Mouse (Mus musculus) Muller cell, postnatal 12 days (primary cell): ENCODE measurements around the gene 2810021J22Rik.

Experiments used
- DNase-seq: peaks from one replicate; pipeline ENCODE4 v3.0.0-alpha.2; 2015; ENCODE audit errors: inconsistent ontology term

2810021J22Rik gene

GRCm38 (mm10) chr11:58916879-58917744, 50.1 kb downstream of the 2810021J22Rik start:
- no peak for DNase-seq

DNA sequence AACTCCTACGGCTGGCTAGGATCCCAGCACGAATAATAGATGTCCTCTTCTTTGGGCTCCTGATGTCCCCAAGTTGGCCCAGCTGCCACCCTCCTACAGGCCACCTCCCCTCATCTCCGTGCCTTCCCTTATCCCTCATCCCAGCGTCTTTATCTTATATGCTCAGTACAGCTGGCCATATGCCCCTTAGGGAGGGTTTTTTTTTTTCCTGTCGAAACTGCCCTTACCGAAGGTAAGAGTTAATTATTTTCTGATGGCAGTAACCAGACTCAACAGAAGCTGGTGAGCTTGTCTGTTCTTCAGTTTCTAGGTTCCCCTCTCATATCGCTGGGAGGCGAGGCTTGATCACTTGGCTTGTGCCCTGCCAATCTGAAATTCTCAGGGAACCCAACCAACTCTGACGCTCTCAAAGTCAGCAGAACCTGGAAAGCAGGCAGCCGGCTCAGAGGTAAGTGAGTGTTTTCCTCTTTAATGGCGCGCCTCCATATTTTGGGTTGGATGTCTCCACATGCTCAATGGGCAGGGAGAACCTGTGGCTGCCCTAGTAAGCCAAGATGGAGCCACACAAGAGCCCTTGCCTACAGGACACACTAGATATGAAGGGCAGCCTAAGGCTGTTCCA, 50.8 kb downstream of the 2810021J22Rik start, which contains the start of gene Btnl10:
Gene Btnl10 (plus strand): TSS at position 164 of the 622 bp plus-strand sequence.
- DNase-seq: no peak

DNA sequence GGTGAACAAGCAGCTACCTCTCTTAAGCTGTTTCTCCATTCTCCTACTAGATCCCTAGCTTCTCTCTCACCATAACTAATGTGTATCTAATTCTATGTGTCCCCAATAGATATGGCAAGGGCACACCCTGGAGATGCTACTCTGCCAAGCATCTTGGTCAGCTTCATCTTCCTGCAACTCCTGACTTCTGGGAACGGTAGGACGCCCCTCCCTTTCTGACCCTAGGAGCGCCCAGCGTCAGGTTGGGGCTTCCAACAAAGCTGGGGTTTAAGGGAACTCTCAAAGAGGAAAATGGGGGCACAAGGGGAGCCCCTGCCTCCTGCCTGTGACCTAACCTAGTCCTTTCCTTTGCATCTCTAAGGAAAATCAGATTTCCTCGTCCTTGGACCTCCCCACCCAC, 51.7 kb downstream of the 2810021J22Rik start:
- DNase-seq: no peak

DNA sequence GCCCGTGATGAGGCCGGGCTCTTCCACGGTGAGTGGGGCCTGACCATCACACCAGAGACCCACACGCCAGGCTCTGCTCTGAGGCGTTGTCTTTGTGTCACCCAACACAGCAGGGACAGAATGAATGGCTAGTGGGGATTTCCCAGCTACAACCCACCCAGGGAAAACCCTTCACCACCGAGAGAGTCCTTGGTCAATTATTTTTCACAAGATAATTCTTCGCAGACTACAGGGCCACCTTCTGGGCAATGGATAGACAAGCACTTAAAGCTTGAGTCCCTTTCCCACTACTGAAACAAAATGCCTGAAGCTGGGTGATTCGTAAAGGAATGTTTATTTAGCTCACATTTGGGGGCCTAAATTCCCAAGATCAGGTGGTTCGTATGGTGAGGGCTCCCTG, 55.4 kb downstream of the 2810021J22Rik start:
- no peak for DNase-seq

DNA sequence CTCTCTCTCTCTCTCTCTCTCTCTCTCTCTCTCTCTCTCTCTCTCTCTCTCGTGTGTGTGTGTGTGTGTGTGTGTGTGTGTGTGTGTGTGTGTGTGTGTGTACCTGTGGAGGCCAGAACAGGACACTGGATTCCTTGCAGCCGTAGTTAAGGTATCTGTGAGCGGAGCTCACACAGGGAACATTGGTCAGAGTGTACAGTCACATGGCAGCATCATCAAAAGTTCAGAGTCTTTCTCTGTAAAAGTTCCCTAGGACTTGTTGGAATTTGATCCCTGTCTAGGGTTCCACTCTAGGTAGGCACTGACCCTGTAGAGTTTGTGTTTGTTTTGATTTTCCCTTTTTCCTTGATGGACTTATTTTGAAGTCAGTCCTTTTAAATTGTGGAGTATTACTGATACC, 59.6 kb downstream of the 2810021J22Rik start:
- no peak for DNase-seq

DNA sequence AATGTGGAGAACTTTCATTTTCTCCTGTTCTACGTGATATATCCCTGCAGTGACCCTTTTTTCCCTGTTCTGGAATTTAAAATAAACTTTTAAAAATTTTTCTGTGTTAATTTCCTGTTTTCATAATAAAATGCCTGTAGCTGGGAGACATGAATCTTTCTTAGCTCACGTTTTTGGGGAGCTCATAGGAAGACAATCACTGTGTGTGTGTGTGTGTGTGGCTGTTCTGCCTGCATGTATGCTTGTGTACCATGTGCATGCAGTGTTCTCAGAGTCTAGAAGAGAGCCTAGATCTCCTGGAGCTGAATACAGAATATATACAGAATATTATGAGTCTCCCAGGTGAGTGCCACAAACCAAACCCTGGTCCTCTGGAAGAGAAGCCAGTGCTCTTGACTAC, 60.0 kb downstream of the 2810021J22Rik start:
- no peak for DNase-seq

DNA sequence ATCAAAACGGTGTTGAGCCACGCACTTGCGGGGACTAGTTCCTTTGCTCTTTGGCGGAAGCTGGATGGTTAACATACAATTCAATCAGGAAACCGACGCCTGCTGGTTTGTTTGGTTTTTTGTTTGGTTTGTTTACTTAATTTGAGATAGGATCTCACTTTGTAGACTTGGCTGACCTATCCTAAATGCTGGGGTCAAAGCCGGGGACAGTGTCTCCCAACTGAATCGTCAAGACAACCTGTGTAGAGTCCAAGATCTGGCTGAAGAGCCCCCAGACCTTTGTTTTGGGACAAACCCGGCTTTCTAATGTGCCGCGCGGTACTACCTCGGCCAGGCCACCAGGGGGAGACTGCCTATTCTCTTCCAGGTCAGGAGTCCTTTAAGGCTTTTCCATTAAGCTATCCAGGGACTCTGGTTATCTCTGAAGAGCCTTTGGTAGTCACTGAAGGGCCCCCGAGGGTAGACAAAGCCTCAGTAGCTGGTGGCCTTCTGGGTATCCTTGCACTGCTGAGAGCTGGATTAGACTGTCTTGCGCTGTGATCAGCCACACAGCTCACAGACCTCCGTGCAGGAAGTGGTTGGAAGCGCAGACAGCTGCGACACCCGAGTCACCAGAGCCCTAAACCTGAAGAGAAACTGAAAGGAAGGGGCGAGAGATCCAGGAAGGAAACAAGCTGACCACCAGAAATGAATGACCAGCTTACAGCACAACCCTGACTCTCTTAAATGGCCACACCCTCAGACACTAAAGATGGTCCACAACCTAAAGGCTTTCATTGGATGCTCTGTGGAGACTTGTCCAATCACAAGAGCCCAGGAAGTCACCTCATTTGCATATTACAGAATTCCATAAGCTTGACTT, 61.0 kb downstream of the 2810021J22Rik start:
- peak; percentile 61 for DNase-seq

DNA sequence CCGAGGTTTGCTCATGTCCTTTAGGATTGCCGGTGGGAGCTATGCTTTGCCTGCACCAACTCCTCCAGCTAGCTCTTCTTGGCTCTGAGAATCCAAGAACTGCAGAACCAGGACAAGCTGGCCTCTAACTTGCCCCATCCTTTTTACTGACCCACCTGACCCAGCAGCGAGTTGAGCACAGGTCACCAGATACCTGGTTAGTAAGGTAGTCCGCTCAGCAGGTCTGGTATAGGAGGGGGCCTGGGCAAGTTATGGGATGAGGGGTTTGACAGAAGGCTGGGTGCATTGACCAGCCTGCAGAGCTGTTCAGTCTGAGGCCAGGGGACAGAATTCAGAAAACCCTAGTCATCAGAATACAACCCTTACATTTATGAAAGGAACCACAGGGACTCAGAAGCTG, 62.0 kb downstream of the 2810021J22Rik start:
- DNase-seq: no peak

DNA sequence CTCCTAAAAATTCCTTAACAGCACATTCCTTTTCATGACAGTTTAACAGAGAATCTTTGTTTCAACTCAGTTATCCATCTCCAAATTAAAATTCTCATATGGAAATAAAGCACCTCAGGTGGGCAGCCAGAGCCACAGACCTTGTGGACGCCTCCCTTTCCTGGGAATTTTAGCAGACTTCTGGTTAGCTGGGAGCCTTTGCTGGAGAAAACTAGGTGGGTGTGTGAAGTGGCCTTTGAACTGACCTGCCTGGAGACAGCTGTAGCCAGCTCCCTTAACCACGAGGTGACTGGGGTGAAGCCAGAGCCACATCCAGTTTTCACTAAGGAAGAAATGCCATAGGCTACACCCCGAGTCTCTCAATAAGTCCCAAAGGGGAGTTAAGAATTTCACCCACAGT, 62.6 kb downstream of the 2810021J22Rik start:
- peak; percentile 52 for DNase-seq

GRCm38 (mm10) chr11:58930254-58930653, 63.2 kb downstream of the 2810021J22Rik start:
- DNase-seq: no peak

DNA sequence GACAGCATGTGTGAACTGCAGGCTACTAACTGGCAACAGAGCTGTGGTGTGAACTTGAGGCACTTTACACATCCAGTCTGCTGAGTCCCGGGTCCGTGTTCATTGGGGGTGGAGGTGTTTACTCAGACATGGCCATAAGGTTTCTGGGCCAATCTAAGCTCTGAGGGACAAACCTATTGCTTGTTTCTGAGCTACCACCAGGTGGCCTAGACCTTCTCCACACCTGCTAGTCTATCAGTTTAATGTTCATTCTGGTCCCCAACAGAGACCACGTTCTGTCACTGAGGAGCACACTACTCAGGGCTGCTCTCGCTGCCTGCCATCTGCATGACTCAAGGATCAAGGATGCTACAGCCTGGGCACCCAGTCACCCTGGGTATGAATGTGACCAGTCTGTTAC, 64.6 kb downstream of the 2810021J22Rik start:
- no peak for DNase-seq
